Comparison of ENCODE assay signal across 8 mouse cellular contexts in the genomic region with DNA sequence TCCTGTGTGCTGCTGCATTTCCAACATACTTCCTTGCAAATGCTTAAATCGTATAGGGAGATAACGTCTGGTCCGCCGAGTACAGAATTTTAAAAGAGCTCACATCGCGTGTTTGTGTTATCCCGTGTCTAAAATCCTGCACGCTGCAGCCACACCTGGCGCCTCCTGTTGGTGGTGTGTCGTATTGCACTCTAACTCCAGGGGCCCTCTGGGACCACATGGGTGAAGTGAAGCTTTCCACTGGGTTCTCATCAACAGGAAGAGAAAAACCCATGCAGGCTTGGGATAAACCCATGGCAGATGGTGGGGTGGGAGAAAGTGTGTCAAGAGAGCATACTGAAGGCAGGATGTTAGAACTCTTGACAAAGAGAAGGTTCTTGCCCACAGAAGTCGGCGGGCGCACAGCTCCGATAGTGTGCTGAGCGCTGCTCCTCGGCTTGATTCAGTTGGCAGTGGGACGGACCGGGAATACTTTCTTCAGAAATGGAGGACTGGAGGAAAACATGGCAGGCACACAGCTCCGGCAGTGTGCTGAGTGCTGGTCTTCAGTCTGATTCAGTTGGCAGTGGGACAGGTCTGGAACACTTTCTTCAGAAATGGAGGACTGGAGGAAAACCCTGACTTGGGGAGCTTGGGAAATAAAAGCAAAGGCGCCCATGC.
A peak's percentile ranks its signal among the peaks of the same experiment; 100 is the strongest.
DNase-seq lines count a peak whose midpoint lies in the region; ATAC-seq lines count a peak whose summit lies in the region.

No protein-coding gene starts in this region.

- no peaks in the 10 kb centered on the region for H3K27me3 ChIP-seq in hindbrain, embryonic 16.5 days (replicated peaks; ENCODE audit: control insufficient read depth, insufficient read depth, low read length)

- H3K4me1 ChIP-seq in hindbrain, embryonic 16.5 days (ENCODE audit: control insufficient read depth, insufficient read depth, low read depth, low read length): peaks cover 19% of the 10 kb centered on the region

- no peak overlapping the region for H3K9ac ChIP-seq in hindbrain, embryonic 16.5 days (ENCODE audit: low read depth, low read length)

- H3K27ac ChIP-seq in hindbrain, embryonic 16.5 days (ENCODE audit: low read depth, low read length): peak overlapping the region; percentile 54

- 68% methylated on average over 20 of the region's 20 CpGs for WGBS in hindbrain, embryonic 16.5 days

- no peak overlapping the region for H3K4me3 ChIP-seq in hindbrain, embryonic 16.5 days (ENCODE audit: low read length)

- H3K9me3 ChIP-seq in hindbrain, embryonic 16.5 days (ENCODE audit: control insufficient read depth, low read length): no peaks in the 10 kb centered on the region

- no peak overlapping the region for H3K4me2 ChIP-seq in hindbrain, embryonic 16.5 days (ENCODE audit: low read length)

- ATAC-seq in hindbrain, embryonic 16.5 days: peak; percentile 38

- H3K36me3 ChIP-seq in hindbrain, embryonic 16.5 days (ENCODE audit: control insufficient read depth, insufficient read depth, low read length): no peaks in the 10 kb centered on the region

- peak; percentile 3 for DNase-seq in adrenal gland, postnatal 25 days
- no peak for DNase-seq in adrenal gland, adult 8-10 months
- DNase-seq in thymus, postnatal 4 days: peak; percentile 35
- DNase-seq in thymus, postnatal 0 days (ENCODE audit: low spot score): no peak
- peak; percentile 43 for DNase-seq in retina, postnatal 1 day
- no peak for DNase-seq in thymus, adult 18-20 months
- no peak for DNase-seq in yolk sac, embryonic 10.5 days (ENCODE audit: low spot score)

Comparison
In these comparisons a context has a peak if more than half of its experiments do, and no peak if none do; other contexts are left out.
1. DNase-seq: peak in adrenal gland, postnatal 25 days (single experiment), thymus, postnatal 4 days (single experiment) and retina, postnatal 1 day (single experiment); none in adrenal gland, adult 8-10 months (single experiment), thymus, postnatal 0 days (single experiment), thymus, adult 18-20 months (0 of 2) and yolk sac, embryonic 10.5 days (single experiment).